Mouse (Mus musculus): ENCODE measurements around the gene Ptprm.

- TF ChIP-seq CTCF (IDR thresholded peaks at IDR 0.05; ENCODE audit: low read depth), result no peak
- TF ChIP-seq EP300 (IDR thresholded peaks at IDR 0.05; ENCODE audit: low read depth), result no peak
Observed at GRCm38 (mm10) chr17:66664796-66665195, 689.5 kb downstream of the Ptprm start.

All from liver, embryonic 14.5 days (tissue).